Mouse (Mus musculus): ENCODE measurements around the gene Gnai2.
A peak's percentile ranks its signal among the peaks of the same experiment; 100 is the strongest.

Gnai2 gene

DNA sequence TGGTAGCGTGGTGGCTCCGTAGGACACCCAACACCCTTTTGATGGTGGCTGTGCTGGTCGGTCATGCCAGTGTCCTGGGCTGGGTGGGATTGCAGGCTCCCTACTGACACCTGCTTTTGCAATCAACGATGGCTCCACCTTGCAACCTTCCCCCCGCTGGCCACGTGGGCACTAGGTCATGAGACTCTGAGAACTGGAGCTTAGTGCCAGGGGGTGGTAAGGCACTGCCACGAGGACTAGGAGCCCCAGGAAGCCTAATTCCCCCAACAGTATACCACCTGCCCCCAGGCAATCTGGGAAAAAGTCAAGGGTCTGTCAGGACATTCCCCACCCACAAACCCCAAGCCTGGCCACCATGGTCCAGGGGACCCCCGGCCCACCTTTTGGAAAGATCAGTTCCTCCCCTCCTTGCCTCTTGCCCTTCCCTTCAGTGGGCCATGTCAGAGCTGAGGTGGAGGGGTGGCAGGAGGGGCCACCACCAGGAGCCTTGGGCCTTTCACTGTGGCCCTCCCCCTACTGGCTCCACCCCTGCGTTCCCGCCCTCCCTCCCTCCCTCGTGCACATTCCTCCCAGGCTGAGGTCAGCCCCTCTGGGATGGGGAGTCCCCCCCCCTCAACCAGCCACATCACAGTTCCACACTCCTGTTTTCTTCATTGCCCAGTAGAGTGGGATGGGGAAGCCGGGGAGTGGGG, 26.3 kb downstream of the Gnai2 start, which contains the start of gene Sema3b:
Gene Sema3b, minus strand, starts transcription at position 489 of the 692 bp plus-strand sequence.
- DNase-seq (ENCODE audit: low spot score): no peak

DNA sequence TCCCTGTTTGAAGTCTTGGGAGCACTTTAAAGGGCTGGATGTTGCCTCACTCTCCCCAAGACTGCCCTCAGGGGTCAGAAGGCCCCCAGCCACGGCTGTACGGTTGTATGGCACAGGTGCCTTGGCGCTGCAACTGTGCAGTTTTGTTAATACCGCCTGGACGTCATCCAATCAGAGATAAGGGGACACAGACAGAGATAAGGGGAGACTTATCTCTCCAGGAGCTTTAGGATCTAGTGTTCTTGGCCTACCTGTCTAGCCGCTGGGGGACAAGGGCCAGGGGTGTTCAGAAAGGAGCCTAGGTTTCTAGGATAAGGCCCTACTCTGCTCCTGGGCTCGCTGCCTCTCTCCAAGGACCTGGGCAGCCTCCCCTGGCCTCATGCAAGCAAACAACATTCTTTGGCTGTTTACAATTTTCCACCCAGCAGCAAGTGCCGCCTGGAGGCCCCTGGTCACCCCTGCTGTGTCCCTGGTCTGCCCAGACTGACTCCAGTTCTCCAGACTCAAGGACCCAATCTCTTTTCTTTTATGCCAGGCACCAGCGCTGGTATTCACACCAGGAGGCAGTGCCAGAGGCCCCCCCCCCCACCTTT, 27.4 kb downstream of the Gnai2 start:
- no peak for DNase-seq (ENCODE audit: low spot score)

DNA sequence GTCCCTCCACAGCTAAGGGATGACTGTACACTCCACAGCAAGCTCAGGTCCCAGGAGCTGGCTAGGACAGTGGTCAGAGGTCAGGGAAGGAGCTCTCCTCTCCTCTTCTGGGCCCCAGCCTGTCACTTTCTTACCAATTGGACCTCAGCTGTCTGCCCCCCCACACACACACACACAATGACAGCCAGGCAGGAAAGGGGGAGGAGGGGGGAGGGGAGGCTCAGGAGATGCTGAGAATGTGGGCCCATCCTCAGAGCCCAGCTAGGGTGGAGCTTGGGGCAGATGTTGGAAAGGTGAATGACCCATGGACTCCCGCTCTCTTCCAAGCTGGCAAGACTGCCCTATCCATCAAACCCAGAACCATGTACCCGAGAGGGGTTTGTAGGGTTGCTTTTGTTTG, 28.1 kb downstream of the Gnai2 start:
- DNase-seq (ENCODE audit: low spot score): no peak

DNA sequence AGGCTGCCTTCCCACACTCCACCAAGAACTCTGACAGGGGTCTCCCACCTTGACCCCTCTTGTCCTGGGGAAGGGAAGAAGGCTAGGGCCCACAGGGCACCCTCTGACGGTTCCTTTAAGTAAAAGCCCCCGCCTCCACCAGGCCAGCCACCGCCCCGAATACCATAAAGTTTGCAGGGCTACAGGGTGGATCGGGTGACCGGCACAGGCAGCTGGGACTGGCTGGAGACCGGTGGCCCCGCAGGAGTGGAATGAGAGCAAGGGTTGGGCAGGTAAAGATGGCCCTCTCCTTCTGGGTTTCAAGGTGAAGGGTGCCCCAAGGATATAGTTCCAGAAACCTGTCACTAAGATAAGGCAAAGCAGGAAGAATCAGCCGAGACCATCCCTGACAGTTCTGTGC, 28.6 kb downstream of the Gnai2 start:
- DNase-seq (ENCODE audit: low spot score): no peak

DNA sequence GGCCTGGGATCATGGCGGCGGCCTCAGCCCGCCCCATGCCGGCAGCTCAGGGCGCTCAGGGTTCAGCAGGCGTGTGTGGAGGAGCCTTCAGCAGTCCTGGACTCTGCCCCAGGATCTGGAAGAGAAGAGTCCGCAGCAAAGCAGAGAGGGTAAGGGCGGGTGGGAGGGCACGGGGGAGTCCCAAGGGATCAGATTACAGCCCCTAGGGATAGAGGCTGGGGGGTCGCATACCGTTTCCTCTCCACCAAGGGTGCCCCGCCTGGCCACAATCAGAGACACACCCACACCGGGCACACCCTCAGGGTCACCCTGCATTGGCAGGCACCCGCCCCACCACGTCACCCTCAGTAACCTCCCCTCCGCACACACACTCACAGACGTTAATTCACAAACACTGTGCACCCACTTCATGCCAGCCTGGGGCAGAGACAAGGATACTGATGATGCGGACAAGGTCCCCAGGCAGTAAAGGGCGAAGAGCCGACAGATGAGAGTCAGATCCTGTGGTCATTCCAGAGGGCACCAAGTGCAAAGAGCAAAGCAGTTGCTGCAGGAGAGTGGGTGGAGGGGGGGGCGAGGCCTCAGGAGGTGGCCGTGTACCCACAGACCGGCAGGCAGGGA, 30.0 kb downstream of the Gnai2 start:
- no peak for DNase-seq (ENCODE audit: low spot score)

DNA sequence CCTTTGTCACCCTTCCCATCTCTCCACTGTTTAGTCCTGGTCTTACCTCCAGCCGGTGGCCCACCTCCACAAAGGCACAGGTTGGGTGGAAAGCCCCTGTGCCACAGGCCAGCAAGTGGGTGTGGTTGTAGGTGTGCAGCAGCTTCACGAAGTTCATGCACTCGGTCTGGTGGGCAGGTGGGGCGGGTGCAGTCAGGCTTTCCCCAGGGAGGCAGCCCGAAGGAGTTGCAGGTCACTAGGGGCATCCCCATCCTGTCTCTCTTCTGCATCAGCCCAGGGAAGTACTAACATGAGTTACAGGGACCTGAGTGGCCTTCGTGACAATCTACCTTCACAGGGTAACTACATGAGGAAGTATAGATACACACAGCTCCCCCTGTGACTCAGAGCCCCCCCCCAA, 31.9 kb downstream of the Gnai2 start:
- no peak for DNase-seq (ENCODE audit: low spot score)

DNA sequence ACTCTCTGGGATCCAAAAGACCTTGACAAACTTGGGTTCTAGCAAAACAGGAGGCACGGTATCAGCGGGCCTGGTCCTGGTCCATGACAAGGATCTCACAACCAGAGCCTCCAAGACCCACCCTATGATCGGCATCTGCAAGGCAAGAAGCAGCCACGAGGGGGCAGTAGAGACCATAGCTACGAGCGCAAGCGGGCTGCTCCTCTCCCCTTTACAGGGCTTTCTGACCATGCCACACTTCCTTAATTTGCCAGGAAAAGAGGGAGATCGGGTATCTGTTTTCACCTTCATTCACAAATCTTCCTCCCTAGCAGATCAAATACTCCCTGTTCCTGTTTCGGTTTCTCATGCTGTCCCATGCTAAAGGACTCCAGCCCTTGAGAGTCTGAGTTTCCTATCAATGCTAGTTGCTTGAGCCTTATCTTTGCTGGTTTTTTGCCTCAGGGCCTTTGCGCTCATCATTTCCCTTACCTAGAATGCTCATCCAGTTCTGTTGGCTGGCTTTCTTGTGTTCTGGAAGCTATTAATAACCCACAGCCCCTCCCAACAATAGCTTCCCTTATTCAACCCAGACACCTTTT, 33.0 kb downstream of the Gnai2 start:
- peak; percentile 97 for DNase-seq (ENCODE audit: low spot score)

DNA sequence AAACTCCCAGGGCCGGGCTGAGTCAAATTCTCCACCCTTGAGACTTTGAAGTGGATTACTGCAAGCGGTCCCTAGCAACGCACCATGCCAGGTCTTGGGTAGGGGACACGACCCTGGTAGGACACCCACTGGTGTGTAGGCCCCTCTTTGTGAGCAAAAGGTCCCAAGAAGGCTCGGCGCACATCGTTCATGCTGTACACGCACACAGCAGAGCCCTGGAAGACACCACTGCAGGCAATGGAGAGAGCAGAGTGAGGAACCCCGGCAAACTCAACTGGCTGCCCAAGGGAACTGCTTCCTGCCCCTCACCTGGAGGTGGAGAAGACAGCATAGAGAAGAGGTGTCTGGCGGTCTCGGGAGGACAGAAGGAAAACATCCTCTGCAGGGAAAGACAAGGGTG, 33.9 kb downstream of the Gnai2 start:
- no peak for DNase-seq (ENCODE audit: low spot score)

DNA sequence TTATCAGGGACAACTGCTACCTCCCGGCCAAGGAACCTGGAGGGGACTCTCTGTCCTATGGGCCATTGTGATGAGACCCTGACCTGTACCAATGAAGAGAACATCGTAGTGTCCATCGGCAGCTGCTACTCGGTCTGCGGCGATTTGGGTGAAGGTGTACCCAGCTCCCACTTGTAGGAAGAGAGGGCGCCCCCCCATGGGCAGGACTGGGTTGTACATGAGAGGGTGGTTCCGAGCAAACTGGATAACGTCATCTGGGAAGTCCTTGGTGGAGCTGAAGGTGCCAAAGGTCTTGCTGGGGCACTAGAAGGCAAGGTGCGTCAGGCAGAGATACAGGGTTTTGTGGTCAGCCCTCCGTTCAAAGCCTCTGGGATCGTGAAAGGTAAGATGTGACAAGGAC, 34.4 kb downstream of the Gnai2 start:
- no peak for DNase-seq (ENCODE audit: low spot score)

DNA sequence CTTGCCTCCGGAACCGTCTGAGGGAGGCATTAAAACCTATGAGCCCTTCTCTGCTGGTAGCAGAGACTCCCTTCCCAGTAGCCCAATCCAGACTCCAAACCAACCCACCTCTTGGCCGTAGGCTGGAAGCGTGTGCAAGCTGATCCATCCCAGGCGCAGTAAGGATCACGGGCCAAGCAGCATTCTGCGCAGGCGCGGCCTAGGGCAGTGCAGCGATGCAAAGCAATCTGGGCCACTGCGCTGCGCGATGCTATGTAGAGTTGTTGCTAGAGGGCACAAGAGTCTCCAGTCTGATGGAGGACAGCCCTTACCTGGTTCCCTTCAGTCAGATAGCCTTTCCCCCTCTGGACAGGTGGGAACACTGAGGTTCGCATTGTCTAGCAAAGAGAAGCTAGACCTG, 35.3 kb downstream of the Gnai2 start:
- no peak for DNase-seq (ENCODE audit: low spot score)

DNA sequence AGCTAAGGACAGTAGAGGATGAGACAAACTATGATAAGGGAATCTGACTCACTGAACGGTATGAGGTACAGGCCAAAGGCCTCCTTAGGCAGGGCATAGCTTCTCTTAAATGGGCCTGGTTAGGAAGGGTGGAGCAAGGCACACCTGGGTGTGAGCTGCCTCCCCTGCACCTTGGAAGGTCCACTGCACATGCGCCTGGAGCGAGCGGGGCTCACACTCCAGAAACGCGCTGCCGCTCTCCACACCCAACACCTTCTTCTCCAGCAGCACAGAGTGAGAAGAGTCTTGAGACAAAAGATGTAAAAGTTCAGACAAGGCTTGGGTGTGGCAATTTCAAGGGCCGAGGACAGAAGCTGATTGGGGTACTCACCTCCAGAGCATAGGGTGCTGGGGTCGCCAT, 35.7 kb downstream of the Gnai2 start:
- no peak for DNase-seq (ENCODE audit: low spot score)

DNA sequence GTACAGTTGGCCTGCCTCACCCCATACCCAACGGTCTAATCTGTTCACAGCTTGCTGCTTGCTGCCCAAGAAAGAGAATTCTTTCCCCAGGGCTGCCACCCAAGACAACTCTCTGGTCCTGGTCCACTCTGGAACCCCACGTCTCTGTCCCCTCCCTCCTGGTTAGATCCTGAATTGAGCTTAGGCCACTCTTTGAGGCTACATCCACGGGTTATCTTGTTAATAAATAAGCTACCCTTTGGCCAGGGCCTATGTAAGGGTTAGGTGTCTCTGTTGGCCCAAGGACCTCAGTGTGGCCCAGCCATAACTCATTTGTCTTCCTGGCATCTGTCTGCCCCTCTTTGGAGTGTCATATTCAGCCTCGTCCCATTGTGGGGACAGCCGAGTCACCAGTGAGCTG, 36.8 kb downstream of the Gnai2 start:
- DNase-seq (ENCODE audit: low spot score): no peak

DNA sequence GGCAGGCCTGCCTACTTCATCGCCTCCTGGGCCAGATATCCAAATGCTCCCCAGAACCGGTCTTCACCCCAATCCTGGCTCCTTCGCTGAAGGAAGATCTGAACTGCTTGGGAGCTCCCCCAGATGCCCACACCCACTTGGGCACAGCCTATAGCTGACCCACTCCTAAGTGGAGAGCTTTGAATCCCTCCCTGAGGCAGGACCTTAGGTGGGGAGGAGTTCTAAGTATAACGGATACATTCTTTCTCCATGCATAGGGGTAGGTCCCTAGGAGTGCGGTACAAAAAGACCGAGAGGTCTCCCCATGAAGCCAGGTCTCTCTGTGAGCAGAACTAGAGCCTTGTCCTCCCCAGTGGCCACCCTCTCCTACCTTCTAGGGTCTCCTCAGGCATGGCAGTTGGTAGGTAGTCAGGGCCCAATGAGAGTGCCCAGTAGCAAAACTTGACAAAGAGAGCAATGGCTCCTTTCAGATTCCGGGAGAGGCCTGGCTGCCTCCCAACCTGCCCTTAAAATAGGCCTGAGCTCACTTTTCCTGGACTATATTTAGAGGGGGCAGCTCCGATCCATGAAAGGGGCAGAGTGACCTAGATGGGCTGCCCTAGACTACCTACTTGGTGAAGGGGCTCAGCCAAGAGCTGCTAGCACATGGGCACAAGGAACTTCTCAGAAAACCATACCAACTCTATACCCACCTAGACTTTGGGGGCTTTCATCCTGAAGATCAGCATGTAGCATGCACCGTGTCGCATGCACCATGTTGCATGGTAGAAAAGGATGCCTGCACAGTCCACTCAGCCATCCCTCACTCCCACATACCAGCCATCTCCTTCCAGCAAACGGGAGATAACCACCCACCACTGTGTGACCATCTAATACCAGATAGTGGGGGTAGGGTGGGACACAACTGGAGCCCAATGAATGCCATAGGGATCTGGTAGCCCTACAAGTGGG, 38.3 kb downstream of the Gnai2 start:
- no peak for DNase-seq (ENCODE audit: low spot score)

DNA sequence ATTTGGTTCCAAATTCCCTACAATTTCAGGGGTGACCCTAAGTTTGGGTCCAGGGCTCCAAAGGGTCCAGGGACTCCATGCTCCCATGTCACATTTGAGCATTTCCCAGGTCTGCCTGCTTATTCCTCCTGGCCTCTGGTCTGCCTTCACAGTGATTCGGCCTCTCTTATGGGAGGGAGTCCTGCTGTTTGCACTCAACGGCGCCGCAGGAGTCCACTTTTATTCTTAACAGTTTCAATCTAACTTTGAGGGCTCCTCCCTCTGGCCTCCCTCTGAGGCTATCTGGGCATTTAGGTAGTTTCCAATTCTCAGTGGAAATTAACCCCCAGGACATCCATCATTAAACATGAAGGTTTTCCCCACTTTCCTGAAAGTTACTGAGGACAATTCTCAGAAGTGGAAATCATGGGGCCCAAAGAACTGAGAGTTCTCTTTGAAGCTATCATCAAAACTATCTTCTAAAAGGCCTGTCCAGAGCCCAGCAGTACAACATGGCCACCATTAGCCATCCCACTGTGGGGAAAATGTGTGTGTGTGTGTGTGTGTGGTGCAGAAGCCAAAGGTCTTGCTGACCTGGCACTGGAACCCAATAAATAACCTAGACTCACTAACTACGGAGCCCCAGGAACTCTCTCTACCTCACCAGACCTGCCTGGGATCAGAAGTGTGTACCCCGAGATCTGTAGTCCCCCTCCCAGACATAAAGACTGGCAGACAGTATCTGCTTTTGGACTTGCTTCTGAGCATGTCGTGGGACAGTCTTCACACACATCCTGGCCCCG, 40.7 kb downstream of the Gnai2 start:
- DNase-seq (ENCODE audit: low spot score): no peak

DNA sequence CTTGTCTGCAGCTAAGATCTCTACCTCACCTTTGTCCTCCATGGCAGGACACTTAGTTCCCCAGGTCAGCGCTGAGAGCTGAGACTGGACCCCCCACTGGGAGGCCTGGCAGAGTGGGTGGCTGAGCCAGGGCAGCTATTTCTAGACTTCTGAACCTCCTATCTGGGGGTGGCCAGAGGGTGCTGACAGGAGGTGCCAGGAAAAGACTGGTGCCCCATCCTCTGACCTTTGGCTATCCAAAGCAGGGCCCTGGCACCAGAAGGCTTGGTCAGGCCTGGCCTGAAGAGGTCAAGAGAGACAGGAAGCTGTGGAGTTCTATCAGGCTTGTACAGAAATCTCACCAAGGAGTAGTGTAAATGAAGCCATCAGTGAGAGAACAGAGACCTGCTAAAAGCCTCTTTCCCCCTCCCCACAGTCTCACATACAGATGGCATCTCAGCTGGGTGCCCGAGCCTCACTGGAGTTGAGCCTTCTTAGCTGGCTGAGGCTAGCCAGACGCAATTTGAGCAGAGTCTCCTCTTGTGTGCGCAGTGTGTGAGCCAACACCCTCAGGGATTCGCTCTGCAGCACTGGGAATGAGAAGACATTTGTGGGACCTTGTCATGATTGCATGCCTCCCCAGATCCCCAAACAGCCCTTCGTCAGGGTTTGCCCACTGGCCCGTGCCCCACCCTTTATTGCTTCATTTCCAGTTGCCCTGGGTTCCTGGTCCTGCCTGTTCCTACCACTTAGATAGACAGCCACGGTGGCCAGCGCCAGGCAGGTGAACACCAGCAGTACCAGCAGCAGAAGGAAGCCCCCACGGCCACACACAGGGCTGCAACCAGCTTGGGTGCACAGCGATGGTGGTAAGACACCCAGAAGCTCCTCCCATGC, 41.8 kb downstream of the Gnai2 start:
- no peak for DNase-seq (ENCODE audit: low spot score)

DNA sequence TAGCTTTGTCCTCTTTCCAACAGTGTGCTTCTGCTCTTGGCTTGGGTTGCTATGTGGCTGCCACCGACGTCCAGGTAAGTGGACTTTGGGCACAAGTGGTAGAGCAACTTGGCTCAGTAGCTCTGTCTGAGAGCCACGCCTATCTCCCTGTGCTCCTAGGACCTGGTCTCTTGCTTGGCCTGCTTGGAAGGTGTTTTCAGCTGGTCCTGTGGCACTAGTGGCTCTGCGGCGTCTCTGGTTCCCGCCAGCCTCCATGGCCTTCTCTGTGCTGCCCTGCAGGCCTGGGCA, 44.5 kb downstream of the Gnai2 start:
- no peak for DNase-seq (ENCODE audit: low spot score)

DNA sequence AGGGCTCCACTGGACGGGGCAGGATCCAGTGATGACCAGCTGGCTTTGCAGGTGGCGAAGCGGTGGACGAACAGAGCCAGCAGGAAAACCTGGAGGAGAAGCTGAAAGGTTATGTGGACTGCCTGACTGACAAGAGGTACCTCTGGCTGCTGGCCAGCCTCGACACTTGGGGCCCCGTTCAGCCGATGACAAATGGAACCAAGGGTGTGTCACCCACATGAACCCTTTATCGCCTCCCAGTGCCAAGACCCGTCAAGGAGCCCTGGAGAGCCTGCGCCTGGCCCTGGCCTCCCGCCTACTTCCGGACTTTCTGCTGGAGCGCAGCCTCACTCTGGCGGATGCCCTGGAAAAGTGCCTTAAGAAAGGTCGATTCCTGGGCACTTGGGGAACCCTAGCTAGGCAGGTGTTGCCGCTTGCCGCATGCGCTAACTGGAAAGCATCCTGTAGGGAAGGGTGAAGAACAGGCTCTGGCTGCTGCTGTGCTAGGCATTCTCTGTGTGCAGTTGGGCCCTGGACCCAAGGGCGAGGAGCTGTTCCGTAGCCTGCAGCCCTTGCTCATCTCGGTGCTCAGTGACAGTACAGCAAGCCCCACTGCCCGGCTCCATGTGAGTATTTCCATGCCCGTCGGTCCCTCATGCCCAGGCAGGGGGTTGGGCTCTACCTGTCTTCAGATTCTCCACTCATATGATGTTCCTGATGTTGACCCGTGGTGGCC, 45.0 kb downstream of the Gnai2 start:
- DNase-seq (ENCODE audit: low spot score): no peak

DNA sequence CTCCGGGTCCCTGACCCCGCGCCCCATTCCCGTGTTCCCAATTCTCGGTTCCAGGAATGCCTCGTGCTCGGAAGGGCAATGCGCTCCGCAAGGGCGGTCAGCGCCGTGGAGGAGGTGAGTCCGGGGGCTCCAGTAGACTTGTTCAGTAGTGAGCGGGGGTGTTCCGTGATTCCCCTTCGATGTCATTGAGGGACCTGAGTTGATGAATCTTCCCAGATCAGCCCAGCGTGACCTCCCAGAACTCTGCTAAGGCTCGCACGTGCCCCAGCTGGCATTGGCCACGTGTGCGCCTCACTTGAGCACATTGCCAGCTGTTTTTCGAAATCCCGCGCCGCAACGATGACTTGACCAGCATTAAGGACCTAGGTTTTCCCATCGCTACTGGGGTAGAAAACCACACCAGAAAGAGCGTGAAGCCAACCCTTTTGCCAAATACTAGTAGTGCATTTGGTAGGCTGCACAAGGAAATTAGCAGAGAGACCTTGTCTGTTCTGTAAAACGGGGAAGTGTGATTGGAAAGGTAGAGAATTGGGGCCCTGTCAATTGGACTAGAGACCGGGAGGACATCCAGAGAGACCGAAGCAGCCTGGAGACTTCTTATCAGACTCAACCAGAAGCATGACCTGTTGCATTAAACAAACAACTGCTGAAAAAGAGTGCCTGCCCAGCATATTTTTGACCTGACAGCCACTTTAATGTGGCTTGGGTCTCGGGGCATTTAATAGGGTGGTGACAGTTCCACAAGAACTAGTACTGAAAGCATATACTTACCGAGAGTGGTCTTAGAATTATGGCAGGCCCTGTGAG, 47.1 kb downstream of the Gnai2 start:
- no peak for DNase-seq (ENCODE audit: low spot score)

All from ovary, postnatal 10 days (tissue).